Mouse (Mus musculus) skeletal muscle tissue, adult 2 months (tissue): ENCODE data around the gene Gm11214.

Experiments used
- DNase-seq: peaks from one replicate; pipeline ENCODE4 v3.0.0-alpha.2; 2012; ENCODE audit warnings: low read depth, low spot score

The Gm11214 gene

DNA sequence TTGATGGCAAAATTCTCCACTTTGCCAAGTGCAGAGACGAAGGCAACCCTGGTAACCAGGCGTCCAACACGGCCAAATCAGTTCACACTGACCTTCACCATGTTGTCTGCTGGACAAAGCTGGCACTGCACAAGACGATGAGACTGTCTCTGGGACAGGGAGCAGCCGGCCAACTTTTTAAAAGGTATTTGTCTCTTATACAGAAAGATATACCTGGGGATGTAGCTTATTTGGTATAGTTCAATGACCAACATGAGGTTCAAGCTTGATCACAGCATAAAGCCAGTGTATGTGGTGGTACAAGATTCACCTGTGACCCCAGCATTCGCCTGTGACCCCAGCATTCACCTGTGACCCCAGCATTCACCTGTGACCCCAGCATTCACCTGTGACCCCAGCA, at the start of gene Gm11214:
Gene Gm11214, minus strand, starts transcription at position 101 of the 400 bp plus-strand sequence.
- no peak for DNase-seq

DNA sequence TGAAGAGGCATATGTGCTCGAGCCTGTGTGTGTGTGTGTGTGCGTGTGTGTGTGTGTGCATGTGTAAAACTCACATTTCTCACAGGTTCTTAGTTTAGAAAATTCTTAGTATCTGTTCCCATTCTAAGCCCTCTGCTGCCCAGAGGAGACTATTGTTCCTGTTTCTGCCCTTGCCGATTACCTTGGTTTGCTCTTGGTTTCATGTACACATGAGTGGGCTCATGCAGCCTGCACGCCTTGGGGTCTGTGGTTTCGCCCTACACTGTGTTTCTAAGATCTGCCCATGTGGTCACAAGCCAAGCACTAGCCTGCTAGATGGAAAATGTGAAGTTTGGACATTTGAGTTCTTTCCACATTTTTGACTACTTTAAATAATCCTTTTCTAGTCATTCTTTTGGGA, 48.7 kb upstream of the Gm11214 start:
- no peak for DNase-seq

DNA sequence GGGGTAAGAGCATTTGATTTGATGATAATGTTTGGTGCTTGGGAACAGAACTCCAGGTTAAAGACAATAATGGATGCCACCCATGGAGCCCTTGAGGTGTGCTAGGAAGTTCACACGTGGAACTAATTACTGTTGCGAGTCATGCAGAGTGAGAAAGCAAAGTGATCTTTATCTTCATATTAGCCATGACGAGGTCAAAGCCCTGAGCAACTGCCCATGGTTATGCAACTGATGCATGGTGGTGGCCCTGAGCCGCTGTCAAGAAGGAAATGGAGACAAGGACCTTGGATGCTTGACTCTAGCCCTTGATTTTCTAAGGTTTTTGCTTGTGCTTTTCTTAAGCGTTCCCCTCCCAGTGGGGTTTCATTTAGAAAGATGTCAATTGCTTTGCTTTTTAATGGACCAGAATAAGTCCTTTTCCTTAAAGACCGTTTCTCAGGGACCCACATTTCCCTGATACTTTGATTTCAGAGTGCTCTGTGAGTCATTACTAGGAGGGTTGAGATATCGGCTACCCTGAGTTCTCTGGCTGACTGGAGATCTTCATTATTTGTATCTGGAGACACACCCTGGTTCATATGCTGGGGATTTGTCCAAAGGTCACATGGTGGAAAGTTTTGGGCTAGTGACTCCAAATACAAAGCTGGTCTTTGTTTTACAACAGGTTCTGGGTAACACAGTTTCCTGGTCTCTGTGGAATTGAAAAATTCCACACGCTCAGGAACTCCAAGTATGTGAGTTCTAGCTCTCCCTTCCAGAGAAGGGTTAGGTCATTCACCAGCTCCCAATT, 47.4 kb upstream of the Gm11214 start:
- DNase-seq, result peak; percentile 7

DNA sequence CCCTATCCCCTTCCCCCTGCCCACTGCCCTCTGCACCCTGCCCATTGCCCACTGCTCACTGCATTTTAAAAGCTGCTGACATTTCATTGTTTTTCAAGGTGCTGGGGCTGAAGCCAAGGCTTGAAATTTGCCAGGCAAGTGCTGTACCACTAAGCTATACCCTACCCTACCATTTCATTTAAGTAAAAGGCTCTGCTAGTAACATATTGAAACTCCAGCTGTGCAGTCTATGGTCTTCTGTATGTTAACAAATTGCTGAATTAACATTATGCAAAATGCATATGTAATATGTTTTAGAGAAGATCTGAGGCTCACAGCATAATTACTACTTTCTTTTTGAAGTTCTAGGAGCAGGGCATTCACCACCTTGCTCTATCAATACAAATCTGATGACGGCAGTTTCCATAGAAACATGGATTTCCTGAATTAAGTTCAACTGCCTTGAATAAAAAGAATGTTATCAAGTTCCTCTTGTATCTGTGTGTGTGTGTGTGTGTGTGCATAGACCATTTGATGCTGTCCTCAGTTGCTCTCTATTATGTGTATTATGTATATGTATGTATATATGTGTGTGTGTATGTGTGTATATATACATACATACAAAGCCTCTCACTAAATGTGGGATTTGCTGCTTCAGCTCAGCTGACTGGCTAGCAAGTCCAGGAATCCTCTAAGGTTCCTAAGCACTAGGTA, 43.2 kb upstream of the Gm11214 start:
- no peak for DNase-seq

DNA sequence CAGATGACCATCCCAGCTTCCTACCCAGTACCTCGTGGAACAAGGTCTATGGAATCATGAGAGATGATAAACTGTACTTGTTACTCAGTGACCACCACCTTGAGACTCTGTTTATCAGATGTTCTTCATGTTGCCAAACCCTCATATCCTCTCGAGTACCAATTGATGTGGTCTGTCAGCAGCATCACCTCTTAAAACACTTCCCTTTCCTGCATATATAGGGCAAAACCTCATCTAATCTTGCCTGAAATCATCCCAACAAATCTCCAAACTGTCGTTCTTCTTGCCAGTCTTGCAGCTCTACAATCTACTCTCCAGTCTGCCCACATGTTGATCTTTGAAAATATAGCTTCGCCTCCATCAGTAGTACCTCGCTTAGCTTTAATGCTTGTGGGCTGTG, 41.1 kb upstream of the Gm11214 start:
- no peak for DNase-seq

DNA sequence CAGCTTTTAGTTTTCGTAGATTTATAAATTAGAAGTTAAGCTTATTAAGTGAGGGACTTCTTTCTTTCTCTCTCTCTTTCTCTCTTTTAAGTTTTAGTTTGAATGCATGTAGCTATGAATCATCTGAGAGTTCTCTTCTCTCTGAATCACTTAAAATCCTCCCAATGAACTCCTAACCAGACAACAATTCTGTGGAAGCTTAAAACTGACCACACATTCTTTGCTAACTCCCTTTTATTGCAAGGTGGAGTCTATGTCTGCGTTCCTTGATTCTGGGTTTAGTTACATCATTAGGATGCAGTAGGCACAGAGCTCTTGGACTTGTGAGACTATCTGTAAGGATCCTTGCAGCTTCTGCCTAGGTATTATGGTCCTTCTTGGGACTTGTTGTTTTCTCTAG, 40.5 kb upstream of the Gm11214 start:
- DNase-seq, result no peak

DNA sequence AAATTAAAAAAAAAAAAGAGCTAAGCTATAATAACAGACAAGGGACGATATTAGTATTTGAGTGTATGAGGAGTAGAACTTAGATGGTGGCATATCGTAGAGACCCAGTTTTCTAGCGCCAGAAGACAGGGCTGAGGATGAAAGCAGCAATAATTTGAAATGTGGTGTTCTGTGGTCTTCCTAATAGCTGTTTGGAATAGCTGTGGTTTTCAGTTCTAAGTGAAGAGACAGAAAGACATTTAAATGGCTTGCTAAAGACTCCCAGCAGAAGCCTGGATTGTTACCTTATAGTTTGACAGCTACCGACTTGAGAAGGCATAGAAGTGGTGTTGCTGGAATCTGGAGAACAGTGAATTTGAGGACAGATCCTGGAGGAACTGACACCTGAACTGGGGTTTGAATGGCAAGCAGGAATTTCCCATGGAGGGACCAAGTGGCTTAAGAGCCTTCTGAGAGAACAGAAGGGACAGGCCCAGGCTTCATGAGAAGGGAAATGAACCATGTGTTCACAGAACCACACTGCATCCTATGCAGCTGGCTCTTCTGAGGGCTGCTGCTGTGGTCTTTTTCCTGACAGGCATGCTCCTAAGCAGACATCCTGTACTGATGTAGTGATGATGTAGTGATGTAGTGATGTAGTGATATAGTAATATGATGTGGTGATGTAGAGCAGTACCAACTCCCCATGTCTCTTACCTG, 39.0 kb upstream of the Gm11214 start:
- DNase-seq, result no peak

DNA sequence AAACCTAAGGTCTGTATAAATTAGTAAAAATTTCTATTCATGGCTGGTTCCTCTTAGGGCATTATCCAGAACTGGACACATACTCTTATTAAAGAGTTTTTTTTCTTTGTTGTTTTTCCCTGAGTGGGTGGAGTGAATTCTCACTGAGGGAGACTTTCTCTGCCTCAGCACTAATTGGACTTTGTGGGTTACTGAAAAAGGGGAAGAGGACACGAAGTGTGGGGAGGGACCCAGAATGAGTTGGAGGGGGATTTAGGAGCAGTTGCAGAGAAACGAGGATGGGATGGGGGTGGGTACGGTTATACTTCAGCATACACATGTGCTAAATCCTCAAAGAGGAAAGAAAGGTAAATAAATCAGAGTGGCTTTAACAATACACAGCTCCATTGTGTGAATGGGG, 36.6 kb upstream of the Gm11214 start:
- DNase-seq, result no peak

DNA sequence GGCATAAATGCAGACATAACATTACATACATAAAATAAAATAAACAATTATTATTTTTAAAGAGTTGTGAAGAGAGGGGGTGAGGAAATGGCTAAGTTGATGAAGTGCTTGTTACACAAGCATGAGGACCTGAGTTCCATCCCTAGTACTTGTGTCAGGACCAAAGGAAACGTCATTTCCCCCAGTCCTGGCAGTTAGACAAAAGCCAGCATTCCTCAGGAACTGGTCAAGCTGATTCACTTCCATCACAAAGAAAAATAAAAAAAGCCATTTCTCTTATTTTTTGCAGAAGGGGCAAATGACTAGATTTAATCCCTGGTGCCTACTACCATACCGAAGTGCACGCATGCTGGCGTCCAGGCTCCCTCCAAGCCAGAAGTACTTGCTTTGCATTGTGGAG, 33.7 kb upstream of the Gm11214 start:
- no peak for DNase-seq

DNA sequence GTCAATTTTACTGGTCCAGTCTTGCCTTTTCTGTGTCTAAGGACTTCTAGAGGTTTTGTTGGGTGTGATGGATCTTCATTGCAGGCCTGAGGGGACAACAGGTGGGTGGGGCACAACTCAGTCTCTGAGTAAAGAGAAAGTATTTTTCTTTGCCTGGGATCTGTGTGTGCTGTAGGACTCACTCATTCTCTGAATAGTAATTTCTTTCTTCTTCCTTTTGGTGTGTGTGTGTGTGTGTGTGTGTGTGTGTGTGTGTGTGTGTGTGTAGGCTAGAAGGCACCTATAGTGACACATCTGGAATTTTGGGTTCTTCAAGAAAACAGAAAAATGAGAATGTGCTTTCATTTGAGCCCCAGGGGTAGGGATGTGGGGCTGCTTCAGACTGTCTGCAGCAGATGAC, 29.2 kb upstream of the Gm11214 start:
- no peak for DNase-seq

DNA sequence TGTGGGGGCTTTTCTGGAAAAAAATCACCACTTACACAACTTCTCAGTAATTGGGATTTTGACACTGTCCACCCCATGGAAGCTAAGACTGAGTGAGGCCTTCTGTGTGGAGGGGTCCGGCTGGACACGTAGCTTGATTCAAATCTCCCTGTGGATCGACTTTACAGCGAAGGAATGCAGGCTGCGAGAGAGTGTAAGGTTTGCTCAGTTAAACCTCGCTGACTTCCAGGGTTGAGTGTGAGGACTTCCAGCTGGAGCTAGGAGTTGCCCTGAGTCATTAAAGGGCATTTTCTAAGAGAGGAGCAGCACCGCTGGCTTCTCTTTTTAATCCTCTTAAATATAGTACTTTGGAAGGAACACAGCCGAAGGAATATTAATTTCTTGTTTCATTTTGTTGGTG, 24.2 kb upstream of the Gm11214 start:
- no peak for DNase-seq

DNA sequence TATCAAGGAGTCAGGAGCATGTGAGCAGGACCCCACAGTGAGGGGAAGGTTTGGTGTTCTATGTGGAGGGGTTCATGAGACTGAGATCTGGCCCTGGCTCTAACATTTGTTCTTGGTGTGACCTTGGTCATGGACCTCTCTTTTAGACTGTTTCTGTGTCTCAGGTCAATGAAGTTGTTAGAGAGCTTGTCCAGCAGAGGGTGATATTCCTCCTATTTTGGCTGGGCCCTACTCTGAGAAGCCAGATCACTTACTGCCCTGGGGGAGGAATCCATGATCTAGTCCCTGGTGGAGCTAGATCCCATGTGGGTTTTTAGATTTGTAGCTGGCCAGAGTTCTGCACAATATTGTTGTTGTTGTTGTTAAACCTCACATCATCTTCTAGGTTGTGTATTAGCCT, 23.0 kb upstream of the Gm11214 start:
- DNase-seq, result no peak

DNA sequence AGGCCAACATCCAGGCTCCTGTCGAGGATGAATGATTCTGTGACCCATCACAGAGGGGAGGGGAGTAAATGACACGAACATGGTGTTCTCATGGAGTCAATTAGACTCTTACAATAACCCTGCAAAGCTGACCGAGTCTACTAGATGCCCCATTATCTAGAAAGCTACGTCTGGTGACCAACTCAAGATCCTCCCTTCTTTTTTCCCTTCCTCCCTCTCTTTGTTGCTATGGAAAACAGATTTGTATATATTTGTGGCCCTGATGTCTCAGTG, 22.0 kb upstream of the Gm11214 start:
- no peak for DNase-seq

DNA sequence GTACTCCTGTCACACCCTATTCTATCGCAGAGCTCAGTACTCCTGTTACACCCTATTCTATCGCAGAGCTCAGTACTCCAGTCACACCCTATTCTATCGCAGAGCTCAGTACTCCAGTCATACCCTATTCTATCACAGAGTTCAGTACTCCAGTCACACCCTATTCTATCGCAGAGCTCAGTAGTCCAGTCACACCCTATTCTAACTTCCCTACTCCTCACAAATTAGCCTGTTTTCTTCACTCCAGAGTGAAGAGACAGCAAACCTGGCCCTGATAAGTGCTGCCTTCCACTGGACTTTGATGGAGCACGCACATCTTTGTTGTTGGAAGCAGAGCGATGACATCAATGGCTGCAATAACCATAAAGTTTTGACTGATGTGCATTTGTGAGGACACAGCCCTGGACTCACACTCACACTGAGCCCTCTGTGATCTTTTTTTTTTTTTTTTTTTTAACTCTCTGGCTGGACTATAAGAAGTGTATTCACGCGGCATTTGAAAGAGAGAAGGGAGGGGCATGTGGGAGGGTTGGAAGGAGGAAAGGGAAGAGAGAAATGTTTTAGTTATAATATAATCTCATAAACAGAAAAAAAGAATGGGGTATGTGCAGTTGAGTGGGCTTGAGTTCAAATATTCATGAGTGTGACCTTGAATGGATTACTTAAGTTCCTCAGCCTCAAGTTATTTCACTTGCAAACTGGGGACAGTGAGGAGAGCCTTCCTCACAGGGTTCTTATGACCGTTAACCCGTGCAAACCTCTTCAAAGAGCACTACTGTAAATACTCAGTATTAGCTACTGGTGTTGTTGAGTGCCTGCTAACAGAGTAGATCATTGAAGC, 21.5 kb upstream of the Gm11214 start:
- no peak for DNase-seq

DNA sequence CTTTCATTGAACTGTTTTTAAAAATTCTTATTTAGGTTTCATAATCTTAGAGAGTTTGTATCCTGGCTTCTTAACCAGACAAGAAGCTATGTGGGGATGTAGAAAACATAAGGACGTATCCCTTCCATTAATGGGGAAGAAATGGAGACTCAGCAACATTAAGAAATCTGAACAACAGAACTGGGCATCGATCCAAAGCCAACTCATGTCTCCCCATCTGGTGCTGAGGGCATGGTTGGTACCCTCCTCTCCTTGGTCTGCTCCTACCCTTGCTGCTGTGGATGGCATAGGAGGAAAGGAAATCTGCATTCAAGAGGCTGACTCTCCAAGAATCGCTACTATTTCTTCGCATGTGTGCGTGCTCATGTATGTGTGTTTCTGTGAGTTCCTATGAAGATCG, 20.5 kb upstream of the Gm11214 start:
- no peak for DNase-seq

DNA sequence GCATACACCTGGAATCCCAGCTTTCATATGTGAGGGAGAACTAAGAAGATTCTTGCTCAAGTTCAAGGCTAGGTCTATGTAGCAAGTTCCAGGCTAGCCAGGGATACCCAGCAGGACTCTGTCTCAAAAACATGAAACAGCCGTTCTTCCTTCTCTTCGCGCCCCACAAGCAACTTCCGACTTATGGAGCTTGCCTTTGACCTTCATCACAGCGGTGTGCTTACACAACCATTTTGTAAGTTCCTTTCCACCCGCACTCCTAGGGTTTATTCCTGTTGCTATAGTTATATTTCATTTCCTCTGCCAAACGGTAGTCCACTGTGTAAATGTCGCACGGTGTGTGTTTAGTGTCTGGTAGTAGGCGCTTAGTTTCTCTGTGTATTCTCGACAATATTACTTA, 19.9 kb upstream of the Gm11214 start:
- no peak for DNase-seq

DNA sequence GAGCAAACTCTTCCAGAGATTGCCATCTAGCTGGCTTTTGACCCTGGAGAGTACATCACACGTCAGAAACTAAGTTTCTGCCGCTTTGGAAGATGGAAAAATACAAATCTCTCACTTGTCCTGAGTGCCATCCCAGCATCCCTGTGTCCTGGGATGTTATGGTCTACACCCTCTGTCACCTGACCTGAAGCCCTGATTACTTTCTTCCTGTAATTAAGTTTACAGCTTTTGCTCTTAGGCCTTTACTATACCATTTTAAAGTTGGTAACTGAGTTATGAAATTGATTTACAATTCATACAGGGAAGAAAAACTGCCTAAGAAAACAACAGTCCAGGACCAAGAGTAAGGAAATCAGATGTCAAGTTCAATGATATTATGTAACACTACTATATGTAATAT, 19.3 kb upstream of the Gm11214 start:
- DNase-seq, result no peak

DNA sequence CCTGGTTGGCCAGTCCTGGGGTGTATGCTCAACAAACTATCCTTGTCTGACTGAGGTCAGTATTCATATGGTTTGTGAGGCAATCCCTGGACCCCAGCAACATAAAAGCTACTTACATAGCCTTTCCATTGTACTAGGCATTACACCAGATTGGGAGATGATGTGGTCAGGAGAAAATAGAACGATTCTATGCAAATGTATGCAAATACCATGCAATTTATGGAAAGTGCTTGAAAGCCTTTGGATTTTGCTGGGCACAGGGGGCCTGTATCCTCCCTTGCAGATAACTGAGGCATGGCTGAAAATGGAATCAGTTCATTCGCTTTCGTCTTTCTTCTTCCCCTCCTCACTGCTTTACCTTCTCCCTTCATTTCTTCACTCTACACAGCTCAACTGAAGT, 18.4 kb upstream of the Gm11214 start:
- no peak for DNase-seq

DNA sequence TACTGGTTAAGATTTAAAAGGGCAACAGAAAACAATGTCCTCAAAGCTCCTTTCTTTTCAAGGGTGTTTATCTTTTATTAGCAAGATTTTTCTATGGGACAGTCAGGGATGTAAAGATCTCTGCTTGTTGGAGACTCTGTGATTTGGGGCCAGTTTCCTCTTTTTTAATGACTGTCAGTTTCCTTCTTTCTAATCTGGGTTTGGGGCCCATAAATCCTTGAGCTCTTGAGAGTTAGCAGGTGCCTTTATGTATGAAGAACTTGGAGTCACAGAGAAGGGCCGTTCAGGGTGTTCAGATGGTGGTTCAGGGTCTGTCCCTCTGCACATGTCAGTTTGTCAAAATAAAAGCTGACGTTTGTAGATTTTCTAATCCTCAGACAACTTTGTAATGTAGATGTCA, 11.9 kb upstream of the Gm11214 start:
- DNase-seq, result no peak

DNA sequence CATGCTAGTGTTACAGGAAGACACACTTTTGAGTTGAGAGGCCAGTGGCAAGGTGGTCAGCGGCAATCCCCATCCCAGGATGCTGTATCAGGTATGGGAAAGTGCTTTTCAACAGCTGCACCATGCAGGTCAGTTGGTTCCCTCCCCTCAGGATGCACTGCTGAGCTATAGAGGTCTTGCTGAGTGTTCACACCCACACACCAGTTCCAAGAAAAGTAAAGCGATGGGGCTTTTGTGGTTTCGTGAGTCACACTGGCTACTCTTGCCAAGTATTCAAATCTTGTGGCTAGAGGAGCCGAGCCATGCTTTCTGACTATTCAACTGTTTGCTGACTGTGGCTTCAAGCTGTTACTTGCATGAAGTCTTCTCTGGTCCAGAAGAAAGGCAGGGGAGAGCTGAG, 5.1 kb upstream of the Gm11214 start:
- peak; percentile 29 for DNase-seq

DNA sequence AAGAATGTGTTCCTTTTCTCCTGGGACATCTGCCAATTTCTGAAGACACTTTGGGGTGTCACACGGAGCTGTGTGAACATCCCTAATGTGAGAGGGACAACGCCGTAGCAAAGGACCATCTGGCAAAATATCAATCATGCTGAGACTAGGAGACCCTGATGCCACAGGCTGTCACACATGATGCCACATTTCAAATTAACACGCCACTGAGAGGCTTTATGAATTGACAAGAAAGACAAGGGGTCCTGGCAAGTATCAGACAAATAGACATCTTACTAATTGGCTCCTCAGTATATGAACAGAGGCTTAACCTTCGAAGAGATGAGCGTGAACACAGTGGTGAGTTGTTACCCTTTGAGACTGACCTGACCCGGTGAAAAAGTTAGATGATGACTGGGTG, 2.6 kb upstream of the Gm11214 start:
- no peak for DNase-seq

DNA sequence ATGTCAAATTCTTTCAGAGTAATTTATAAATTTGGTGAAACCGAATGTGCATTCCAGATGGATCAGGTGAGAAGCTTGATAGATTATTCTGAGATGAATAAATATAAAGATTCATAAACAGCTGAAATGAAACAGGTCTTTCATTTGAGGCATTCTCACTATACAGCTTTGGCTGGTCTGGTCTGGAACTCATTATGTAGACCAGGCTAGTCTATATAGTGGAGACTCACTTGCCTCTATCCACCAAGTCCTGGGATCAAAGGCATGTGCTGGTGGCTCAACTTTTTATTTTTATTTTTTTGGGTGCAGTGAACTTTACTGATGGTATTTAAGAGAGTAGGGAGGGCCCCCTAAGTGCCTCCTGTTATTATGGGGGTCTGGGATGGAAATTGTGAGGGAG, 1.3 kb downstream of the Gm11214 start:
- no peak for DNase-seq
